Mouse (Mus musculus): ENCODE measurements around the gene Dpy30. TPM values are rescaled to one million over a fixed set of nuclear protein-coding genes. Genes with fewer than 3 reads are reported as not detected.

Gene Dpy30
- total and polyA plus RNA-seq, 3 experiments: 121 to 192 TPM; not detected in 1

- TF ChIP-seq POLR2AphosphoS5 (IDR thresholded peaks at IDR 0.05; ENCODE audit: borderline replicate concordance, low read depth, low read length): no peak
- TF ChIP-seq SMC3 (IDR thresholded peaks at IDR 0.05; ENCODE audit: low read depth, low read length): peak; percentile 67
- peak; percentile 37 to 79 (median 69) for TF ChIP-seq CTCF (IDR thresholded peaks at IDR 0.05 in 2 of 3, conservative IDR thresholded peaks at IDR 0.05 in 1 of 3; ENCODE audit: control insufficient read depth in 1 of 3, insufficient read depth in 1 of 3, low read depth in 2 of 3, low read length in 3 of 3, poor library complexity in 1 of 3, severe bottlenecking in 1 of 3)
Measured at GRCm38 (mm10) chr17:74296076-74296823, 27.5 kb downstream of the Dpy30 start (continued).

- TF ChIP-seq MAZ (IDR thresholded peaks at IDR 0.05; ENCODE audit: low read depth, low read length) (peak; percentile 85; the same call in 1 of the 2 replicates), MAX (IDR thresholded peaks at IDR 0.05; ENCODE audit: low read length) (0 out of 2 replicates have a peak, but pooled peaks have one; percentile 24), CTCF (IDR thresholded peaks at IDR 0.05 in 2 of 3, conservative IDR thresholded peaks at IDR 0.05 in 1 of 3; ENCODE audit: control insufficient read depth in 1 of 3, insufficient read depth in 1 of 3, low read depth in 2 of 3, low read length in 3 of 3, poor library complexity in 1 of 3, severe bottlenecking in 1 of 3) (no peak), SIN3A (IDR thresholded peaks at IDR 0.05; ENCODE audit: low read length) (peak; percentile 73), POLR2AphosphoS2 (IDR thresholded peaks at IDR 0.05; ENCODE audit: low read length) (no peak), ZMIZ1 (IDR thresholded peaks at IDR 0.05; ENCODE audit: low read depth, low read length) (no peak; the same call in 1 of the 2 replicates), ETS1 (IDR thresholded peaks at IDR 0.05; ENCODE audit: low read depth, low read length) (peak; percentile 11; the same call in 1 of the 2 replicates), NRF1 (IDR thresholded peaks at IDR 0.05; ENCODE audit: insufficient read depth, low read depth, low read length, poor library complexity, severe bottlenecking) (peak; percentile 79), POLR2A (IDR thresholded peaks at IDR 0.05; ENCODE audit: control insufficient read depth in 1 of 2, insufficient read depth in 1 of 2, low read depth in 1 of 2, low read length in 2 of 2, poor library complexity in 1 of 2) (peak; percentile 59 to 94; a peak in 3 of 4 replicates), NELFE (IDR thresholded peaks at IDR 0.05; ENCODE audit: low read depth, low read length) (peak; percentile 66), EP300 (IDR thresholded peaks at IDR 0.05; ENCODE audit: low read depth in 1 of 2, low read length in 2 of 2) (peak in 1 of 2 experiments; percentile 3; a peak in 1 of 4 replicates), TBP (IDR thresholded peaks at IDR 0.05; ENCODE audit: low read depth, low read length) (no peak), ELF1 (IDR thresholded peaks at IDR 0.05; ENCODE audit: low read depth, low read length) (peak; percentile 41; the same call in 1 of the 2 replicates), HCFC1 (IDR thresholded peaks at IDR 0.05; ENCODE audit: low read depth, low read length) (peak; percentile 62), MXI1 (IDR thresholded peaks at IDR 0.05; ENCODE audit: low read depth, low read length) (peak; percentile 64)
- Histone ChIP-seq H3K9ac (ENCODE audit: control insufficient read depth, low read depth, low read length, poor library complexity, severe bottlenecking) (peak within 1 kb of the TSS; percentile 98), H3K27ac (ENCODE audit: control insufficient read depth, low read depth, low read length) (peak within 1 kb of the TSS; percentile 89), H3K9me3 (replicated peaks; ENCODE audit: insufficient read depth, low read length) (no peaks in the 10 kb centered on the region), H3K4me3 (ENCODE audit: control insufficient read depth in 1 of 2, insufficient read depth in 1 of 2, low read depth in 2 of 2, low read length in 2 of 2) (peak within 1 kb of the TSS; percentile 99), H3K27me3 (ENCODE audit: control insufficient read depth in 1 of 2, insufficient read depth in 2 of 2, low read length in 2 of 2) (no peaks in the 10 kb centered on the region), H3K79me2 (ENCODE audit: control insufficient read depth, insufficient read depth, low read length, poor library complexity) (peaks cover 37% of the 10 kb centered on the region), H3K4me1 (ENCODE audit: control insufficient read depth in 1 of 2, insufficient read depth in 2 of 2, low read length in 2 of 2) (peaks cover 16 to 17% of the 10 kb centered on the region in 2 experiments), H3K36me3 (ENCODE audit: control insufficient read depth in 1 of 2, insufficient read depth in 2 of 2, low read length in 2 of 2) (peaks cover 3 to 28% of the 10 kb centered on the region in 2 experiments)
- peak; percentile 89 for DNase-seq (ENCODE audit: low read depth, low spot score)
Measured at GRCm38 (mm10) chr17:74295026-74295970, 28.4 kb downstream of the Dpy30 start, which contains the start of gene Memo1. Memo1 (minus strand) TSS chr17:74295521.
